Mouse (Mus musculus): ENCODE results near the gene 9530077C05Rik. TPM values are rescaled to one million over a fixed set of nuclear protein-coding genes. Genes with fewer than 3 reads are reported as not detected.
"Not testable (repeated sequence)": the region's sequence is repeated elsewhere in the genome, so short reads cannot be mapped to it uniquely, and the experiment has no call there.

Gene 9530077C05Rik
- polyA plus RNA-seq, 1 experiment: 8.9 TPM

- peaks cover 2% of the 10 kb centered on the region; the same call in 1 of the 2 replicates for H3K4me1 ChIP-seq (ENCODE audit: control insufficient read depth, insufficient read depth, low read length)
- no peak overlapping the region for H3K27ac ChIP-seq (ENCODE audit: control insufficient read depth, insufficient read depth, low read depth, low read length, poor library complexity)
- H3K4me3 ChIP-seq (replicated peaks; ENCODE audit: control insufficient read depth, low read depth, low read length): no peak overlapping the region
- TF ChIP-seq CTCF (IDR thresholded peaks at IDR 0.05; ENCODE audit: control insufficient read depth, insufficient read depth, low read length) (no peak), POLR2A (IDR thresholded peaks at IDR 0.05; ENCODE audit: borderline replicate concordance, control insufficient read depth, low read depth, low read length) (no peak)
- 61% methylated on average over 10 of the region's 10 CpGs for WGBS
These were observed 42.2 kb downstream of the 9530077C05Rik start for GRCm38 (mm10) chr9:22453501-22453924.

- 85% methylated on average over 8 of the region's 8 CpGs for WGBS
- not testable (repeated sequence) for H3K27ac ChIP-seq (ENCODE audit: control insufficient read depth, insufficient read depth, low read depth, low read length, poor library complexity); H3K4me1 ChIP-seq (ENCODE audit: control insufficient read depth, insufficient read depth, low read length); H3K4me3 ChIP-seq (replicated peaks; ENCODE audit: control insufficient read depth, low read depth, low read length)
These were observed 42.7 kb downstream of the 9530077C05Rik start, which contains the start of gene Gm17545 for GRCm38 (mm10) chr9:22453990-22454389. TSS of gene Gm17545 (plus strand) at chr9:22454290.

DNA sequence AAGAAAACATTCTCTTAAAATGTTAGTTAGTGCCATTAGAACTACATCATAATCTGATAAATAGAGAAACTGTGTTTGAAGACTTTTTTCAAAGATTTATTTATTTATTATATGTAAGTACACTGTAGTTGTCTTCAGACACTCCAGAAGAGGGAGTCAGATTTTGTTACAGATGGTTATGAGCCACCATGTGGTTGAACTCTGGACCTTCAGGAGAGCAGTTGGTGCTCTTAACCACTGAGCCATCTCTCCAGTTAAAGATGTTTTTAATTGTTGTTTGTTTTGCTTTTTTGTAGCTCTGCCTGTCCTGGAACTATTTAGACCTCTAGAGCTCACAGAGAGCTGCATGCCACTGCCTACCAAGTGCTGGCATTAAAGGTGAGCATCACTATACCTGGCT is 43.7 kb downstream of the 9530077C05Rik start:
- TF ChIP-seq POLR2A (IDR thresholded peaks at IDR 0.05; ENCODE audit: borderline replicate concordance, control insufficient read depth, low read depth, low read length) (no peak), CTCF (IDR thresholded peaks at IDR 0.05; ENCODE audit: control insufficient read depth, insufficient read depth, low read length) (no peak)
- no peak overlapping the region for H3K4me3 ChIP-seq (replicated peaks; ENCODE audit: control insufficient read depth, low read depth, low read length)
- no peak overlapping the region for H3K27ac ChIP-seq (ENCODE audit: control insufficient read depth, insufficient read depth, low read depth, low read length, poor library complexity)
- H3K4me1 ChIP-seq (ENCODE audit: control insufficient read depth, insufficient read depth, low read length): peaks cover 2% of the 10 kb centered on the region; the same call in 1 of the 2 replicates

- Histone ChIP-seq H3K4me3 (replicated peaks; ENCODE audit: control insufficient read depth, low read depth, low read length) (peak overlapping the region; percentile 58), H3K27ac (ENCODE audit: control insufficient read depth, insufficient read depth, low read depth, low read length, poor library complexity) (peak overlapping the region; percentile 39), H3K4me1 (ENCODE audit: control insufficient read depth, insufficient read depth, low read length) (peaks cover 2% of the 10 kb centered on the region; the same call in 1 of the 2 replicates)
- no peak for TF ChIP-seq CTCF (IDR thresholded peaks at IDR 0.05; ENCODE audit: control insufficient read depth, insufficient read depth, low read length)
- no peak for TF ChIP-seq POLR2A (IDR thresholded peaks at IDR 0.05; ENCODE audit: borderline replicate concordance, control insufficient read depth, low read depth, low read length)
- WGBS: 70% methylated on average over 11 of the region's 11 CpGs
These were observed 46.0 kb downstream of the 9530077C05Rik start for GRCm38 (mm10) chr9:22457142-22457835.

DNA sequence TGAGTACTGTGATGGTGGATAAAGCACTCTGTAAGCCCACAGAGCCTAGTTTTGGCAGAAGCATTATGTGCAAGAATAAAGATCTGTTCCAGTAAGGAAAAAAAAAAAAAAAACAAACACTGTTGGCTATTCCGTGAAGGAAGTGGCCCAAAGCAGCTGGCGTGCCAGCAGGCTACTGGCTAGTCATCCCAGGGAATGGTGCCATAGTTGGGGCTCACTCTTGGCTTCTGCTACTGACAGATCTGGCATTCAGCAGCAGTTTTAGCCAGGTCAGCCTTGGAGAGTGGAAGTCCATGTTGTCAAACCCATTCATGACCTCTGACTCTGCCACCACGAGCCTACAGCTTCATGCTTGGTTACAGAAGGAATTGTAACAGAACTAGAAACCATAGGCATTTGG is 50.6 kb downstream of the 9530077C05Rik start:
- no peak overlapping the region for H3K27ac ChIP-seq (ENCODE audit: control insufficient read depth, insufficient read depth, low read depth, low read length, poor library complexity)
- peaks cover 2% of the 10 kb centered on the region; the same call in 1 of the 2 replicates for H3K4me1 ChIP-seq (ENCODE audit: control insufficient read depth, insufficient read depth, low read length)
- no peak overlapping the region for H3K4me3 ChIP-seq (replicated peaks; ENCODE audit: control insufficient read depth, low read depth, low read length)
- TF ChIP-seq POLR2A (IDR thresholded peaks at IDR 0.05; ENCODE audit: borderline replicate concordance, control insufficient read depth, low read depth, low read length) (no peak), CTCF (IDR thresholded peaks at IDR 0.05; ENCODE audit: control insufficient read depth, insufficient read depth, low read length) (no peak)
- 84% methylated on average over 3 of the region's 3 CpGs for WGBS

GRCm38 (mm10) chr9:22466212-22466611 is 54.9 kb downstream of the 9530077C05Rik start:
- TF ChIP-seq CTCF (IDR thresholded peaks at IDR 0.05; ENCODE audit: control insufficient read depth, insufficient read depth, low read length) (no peak), POLR2A (IDR thresholded peaks at IDR 0.05; ENCODE audit: borderline replicate concordance, control insufficient read depth, low read depth, low read length) (no peak)
- Histone ChIP-seq H3K4me1 (ENCODE audit: control insufficient read depth, insufficient read depth, low read length) (no peaks in the 10 kb centered on the region; the same call in 1 of the 2 replicates), H3K4me3 (replicated peaks; ENCODE audit: control insufficient read depth, low read depth, low read length) (no peak overlapping the region), H3K27ac (ENCODE audit: control insufficient read depth, insufficient read depth, low read depth, low read length, poor library complexity) (no peak overlapping the region)
- 80% methylated on average over 5 of the region's 5 CpGs for WGBS

DNA sequence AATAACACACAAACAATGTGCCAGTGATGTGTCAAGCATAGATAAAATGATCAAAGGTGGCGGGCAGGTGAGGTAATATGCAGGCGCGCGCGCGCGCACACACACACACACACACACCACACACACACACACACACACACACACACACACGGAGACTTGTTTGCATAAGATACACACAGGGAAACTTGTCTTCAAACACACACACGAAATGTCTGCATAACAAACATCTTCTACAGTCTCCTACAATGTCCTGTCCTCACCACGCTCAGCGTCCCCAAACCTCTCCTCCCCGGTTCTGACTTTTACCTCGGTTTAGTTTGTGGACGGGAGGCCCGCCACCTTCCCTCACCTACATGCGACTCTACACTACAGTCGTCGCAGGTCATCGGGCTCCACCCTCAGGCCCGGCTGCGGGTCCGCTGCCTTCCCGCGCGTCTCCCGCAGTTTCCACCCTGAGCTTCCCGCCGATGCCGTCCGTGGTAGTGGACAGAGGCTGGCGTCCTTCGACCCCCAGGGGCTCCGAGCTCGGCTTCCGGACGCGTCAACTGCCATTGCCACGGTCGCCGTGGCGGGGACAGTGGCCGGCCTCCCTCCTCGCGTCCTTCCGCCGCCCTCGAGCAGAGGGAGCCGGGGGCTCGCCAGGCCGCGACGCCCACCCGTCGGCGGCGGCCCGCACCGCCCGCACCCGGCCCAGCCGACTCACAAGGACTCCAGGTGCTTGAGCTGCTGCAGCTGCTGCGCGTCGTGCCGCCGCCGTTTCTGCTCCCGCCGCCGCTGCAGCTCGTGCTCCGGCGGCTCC is 56.3 kb downstream of the 9530077C05Rik start:
- Histone ChIP-seq H3K4me3 (replicated peaks; ENCODE audit: control insufficient read depth, low read depth, low read length) (peak overlapping the region; percentile 100), H3K27ac (ENCODE audit: control insufficient read depth, insufficient read depth, low read depth, low read length, poor library complexity) (peak overlapping the region; percentile 97), H3K4me1 (ENCODE audit: control insufficient read depth, insufficient read depth, low read length) (peaks cover 1% of the 10 kb centered on the region; the same call in 1 of the 2 replicates)
- under 1% methylated on average over 73 of the region's 73 CpGs for WGBS
- TF ChIP-seq POLR2A (IDR thresholded peaks at IDR 0.05; ENCODE audit: borderline replicate concordance, control insufficient read depth, low read depth, low read length): no peak
- no peak; the same call in 1 of the 2 replicates for TF ChIP-seq CTCF (IDR thresholded peaks at IDR 0.05; ENCODE audit: control insufficient read depth, insufficient read depth, low read length)

GRCm38 (mm10) chr9:22468170-22468898 is 57.0 kb downstream of the 9530077C05Rik start:
- WGBS: 3% methylated on average over 43 of the region's 43 CpGs

More at GRCm38 (mm10) chr9:22468170-22468898, 57.0 kb downstream of the 9530077C05Rik start:
- H3K27ac ChIP-seq (ENCODE audit: control insufficient read depth, insufficient read depth, low read depth, low read length, poor library complexity): peak overlapping the region; percentile 97
- peak overlapping the region; percentile 100 for H3K4me3 ChIP-seq (replicated peaks; ENCODE audit: control insufficient read depth, low read depth, low read length)
- TF ChIP-seq CTCF (IDR thresholded peaks at IDR 0.05; ENCODE audit: control insufficient read depth, insufficient read depth, low read length): no peak
- TF ChIP-seq POLR2A (IDR thresholded peaks at IDR 0.05; ENCODE audit: borderline replicate concordance, control insufficient read depth, low read depth, low read length): peak; percentile 93
- H3K4me1 ChIP-seq (ENCODE audit: control insufficient read depth, insufficient read depth, low read length): peaks cover 1% of the 10 kb centered on the region; the same call in 1 of the 2 replicates

Data from bone marrow, adult 2 months (tissue).